In the genomic region with DNA sequence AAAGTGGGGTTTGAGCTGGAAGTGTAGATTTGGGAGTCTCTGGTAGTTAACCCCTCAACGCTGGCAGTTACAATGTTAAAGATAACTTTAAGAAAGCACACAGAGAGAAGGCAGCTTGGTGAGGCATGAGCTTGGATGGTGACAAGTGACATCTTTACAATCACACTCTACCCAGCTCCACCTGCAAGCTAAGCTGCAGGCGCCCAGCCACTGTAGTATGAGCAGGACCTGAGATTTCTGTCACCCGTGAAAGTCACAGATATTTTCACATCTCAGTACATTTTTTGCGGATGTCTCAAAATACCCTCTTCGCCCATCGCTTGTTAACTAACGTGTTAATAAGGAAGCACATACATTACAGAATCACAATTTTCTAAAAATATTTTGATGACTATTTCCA, we compare ENCODE assay signal across 39 mouse cellular contexts. TPM values are rescaled to one million over a fixed set of nuclear protein-coding genes. Genes with fewer than 3 reads are reported as not detected.
A peak's percentile ranks its signal among the peaks of the same experiment; 100 is the strongest.
DNase-seq lines count a peak whose midpoint lies in the region; ATAC-seq and TF ChIP-seq lines count a peak whose summit lies in the region.
"Had no signal": no experiment of that assay in that cellular context is flagged by ENCODE, and none has a peak within 500 bp of the region (broad histone marks: within the 10 kb centered on the region; RNA-seq: fewer than 3 reads in every experiment).

No protein-coding gene starts in this region.

- 0 out of 2 replicates have a peak overlapping the region, but pooled peaks have one; percentile 4 for H3K27ac ChIP-seq in layer of hippocampus, adult 2 months
- no peak overlapping the region for H3K27ac ChIP-seq in kidney, embryonic 16.5 days (ENCODE audit: low read length)
- H3K27ac ChIP-seq: embryonic facial prominence, embryonic 13.5 days; forebrain, embryonic 10.5 days; forebrain, embryonic 15.5 days; heart, embryonic 15.5 days; kidney, embryonic 15.5 days; limb, embryonic 12.5 days; liver, embryonic 15.5 days; neural tube, embryonic 12.5 days; stomach, postnatal 0 days had no signal

- H3K36me3 ChIP-seq in kidney, embryonic 16.5 days (ENCODE audit: insufficient read depth, low read length): no peaks in the 10 kb centered on the region
- H3K36me3 ChIP-seq: embryonic facial prominence, embryonic 13.5 days; forebrain, embryonic 10.5 days; forebrain, embryonic 15.5 days; heart, embryonic 10.5 days; heart, embryonic 15.5 days; kidney, embryonic 15.5 days; limb, embryonic 12.5 days; liver, embryonic 15.5 days; neural tube, embryonic 12.5 days had no signal

- H3K4me3 ChIP-seq in layer of hippocampus, adult 2 months: no peak overlapping the region
- H3K4me3 ChIP-seq in kidney, embryonic 16.5 days (ENCODE audit: low read length): no peak overlapping the region
- H3K4me3 ChIP-seq: embryonic facial prominence, embryonic 13.5 days; forebrain, embryonic 10.5 days; forebrain, embryonic 15.5 days; heart, embryonic 10.5 days; heart, embryonic 15.5 days; kidney, embryonic 15.5 days; limb, embryonic 12.5 days; liver, embryonic 15.5 days; neural tube, embryonic 12.5 days had no signal

- H3K4me1 ChIP-seq in kidney, embryonic 16.5 days (ENCODE audit: insufficient read depth, low read length): no peaks in the 10 kb centered on the region
- H3K4me1 ChIP-seq: embryonic facial prominence, embryonic 13.5 days; forebrain, embryonic 15.5 days had no signal

- DNase-seq in layer of hippocampus, adult 2 months (ENCODE audit: low spot score in 2 of 2): no peak
- DNase-seq in layer of hippocampus, postnatal 10 days (ENCODE audit: low spot score in 2 of 2): no peak
- peak; percentile 55 to 71 for DNase-seq in right cerebral cortex, postnatal 10 days (ENCODE audit: low spot score in 2 of 2)
- no peak for DNase-seq in right cerebral cortex, postnatal 14 days
- peak; percentile 17 to 29 for DNase-seq in left cerebral cortex, postnatal 36 days (ENCODE audit: low spot score in 2 of 2)
- DNase-seq in layer of hippocampus, adult 18-20 months (ENCODE audit: low spot score in 2 of 2): no peak
- DNase-seq: adrenal gland, postnatal 10 days; cerebellum, adult 11-12 months; cerebellum, adult 9-11 months; embryo, embryonic 11 days; gastrocnemius, postnatal 14 days; kidney, adult 18-20 months; kidney, postnatal 36 days; lung, embryonic 14.5 days; lung, postnatal 14 days; thymus, adult 2 months had no signal

- intact Hi-C loops in left cerebral cortex, postnatal 36 days (cut with DNase I): loop anchor here (1.0 to 5.0 kb wide), 3 partner anchors 35 to 169 kb away; partner anchors contain the start of gene Tanc2

- H3K9ac ChIP-seq in kidney, embryonic 16.5 days (replicated peaks; ENCODE audit: low read length): no peak overlapping the region
- H3K9ac ChIP-seq: embryonic facial prominence, embryonic 13.5 days; forebrain, embryonic 15.5 days; heart, embryonic 15.5 days; kidney, embryonic 15.5 days; limb, embryonic 12.5 days; liver, embryonic 15.5 days; lung, embryonic 14.5 days; neural tube, embryonic 12.5 days had no signal

- ATAC-seq in kidney, embryonic 16.5 days (ENCODE audit: low FRiP score, low TSS enrichment): no peak
- ATAC-seq: forebrain, embryonic 15.5 days; hindbrain, embryonic 16.5 days; midbrain, embryonic 16.5 days; Patski had no signal

- WGBS in kidney, embryonic 16.5 days: 72% methylated on average over 7 of the region's 7 CpGs

- H3K9me3 ChIP-seq in kidney, embryonic 16.5 days (ENCODE audit: low read length): no peaks in the 10 kb centered on the region
- H3K9me3 ChIP-seq: embryonic facial prominence, embryonic 13.5 days; forebrain, embryonic 10.5 days; forebrain, embryonic 15.5 days; heart, embryonic 10.5 days; heart, embryonic 15.5 days; kidney, embryonic 15.5 days; limb, embryonic 12.5 days; liver, embryonic 15.5 days; neural tube, embryonic 12.5 days had no signal

- H3K4me2 ChIP-seq in kidney, embryonic 16.5 days (replicated peaks; ENCODE audit: low read depth, low read length): no peak overlapping the region
- H3K4me2 ChIP-seq: embryonic facial prominence, embryonic 13.5 days; forebrain, embryonic 15.5 days; heart, embryonic 15.5 days; kidney, embryonic 15.5 days; limb, embryonic 12.5 days; liver, embryonic 15.5 days; lung, embryonic 14.5 days; midbrain, embryonic 11.5 days; neural tube, embryonic 12.5 days had no signal

- H3K27me3 ChIP-seq in kidney, embryonic 16.5 days (ENCODE audit: insufficient read depth, low read length): no peaks in the 10 kb centered on the region
- H3K27me3 ChIP-seq: embryonic facial prominence, embryonic 13.5 days; forebrain, embryonic 15.5 days; heart, embryonic 15.5 days; kidney, embryonic 15.5 days; limb, embryonic 12.5 days; neural tube, embryonic 12.5 days; Patski had no signal

- TF ChIP-seq CTCF in layer of hippocampus, adult 2 months (conservative IDR thresholded peaks at IDR 0.05): no peak

RNA-seq across cellular contexts. Expression of gene March10, which starts 36.6 kb away (rescaled TPM):
- under 1 TPM; 0.79 to 0.87 TPM for total RNA-seq in layer of hippocampus, adult 2 months (2021)
- total RNA-seq in layer of hippocampus, postnatal 10 days (2021): 1 to 10 TPM in 1 of 2 experiments, under 1 TPM in 1; 0.31 to 1.0 TPM
- 1 to 10 TPM; 1.8 to 2.3 TPM for total RNA-seq in left cerebral cortex, postnatal 36 days (2021)
- polyA plus RNA-seq in kidney, embryonic 16.5 days (2015; fragmentation: Nextera tagmentation; extraction: Ambion mirVana): 0.12 and 0.13 TPM in 2 replicates
- total RNA-seq in layer of hippocampus, adult 18-20 months (2021): under 1 TPM; 0.20 to 0.89 TPM
- total RNA-seq: adrenal gland, postnatal 10 days; gastrocnemius, postnatal 14 days; granulocyte monocyte progenitor cell, adult 5-6 weeks; heart, postnatal 25 days; liver, adult 2 months; megakaryocyte progenitor cell, adult 5-6 weeks; MEL had no signal
- polyA plus RNA-seq: embryonic facial prominence, embryonic 13.5 days; heart, embryonic 15.5 days; intestine, embryonic 14.5 days; limb, embryonic 12.5 days; liver, adult 2 months; liver, embryonic 15.5 days; lung, embryonic 14.5 days; midbrain, embryonic 11.5 days; spleen, adult 2 months; stomach, postnatal 0 days; urinary bladder, adult 2 months had no signal

Comparison
In these comparisons a context has a peak if more than half of its experiments do, and no peak if none do; other contexts are left out.
1. DNase-seq: peak in right cerebral cortex, postnatal 10 days (2 of 2) and left cerebral cortex, postnatal 36 days (2 of 2); none in layer of hippocampus, adult 2 months (0 of 2), layer of hippocampus, postnatal 10 days (0 of 2), right cerebral cortex, postnatal 14 days (single experiment) and layer of hippocampus, adult 18-20 months (0 of 2).